Mouse (Mus musculus) embryo, embryonic 10.5 days (tissue): ENCODE data around the gene Slc35e4.

Experiments
- DNase-seq: peaks from one replicate; pipeline ENCODE4 v3.0.0-alpha.2; 2015; ENCODE audit warnings: low spot score

The Slc35e4 gene

GRCm38 (mm10) chr11:3864343-3864742 is 50.1 kb downstream of the Slc35e4 start:
- DNase-seq, result peak; percentile 34

- DNase-seq, result peak; percentile 77
These were observed 50.9 kb downstream of the Slc35e4 start, which contains the start of gene Osbp2 for GRCm38 (mm10) chr11:3863454-3864112. TSS of gene Osbp2 (minus strand) at chr11:3863903.

GRCm38 (mm10) chr11:3862661-3863453 is 51.6 kb downstream of the Slc35e4 start:
- peak; percentile 7 for DNase-seq

GRCm38 (mm10) chr11:3860361-3860760 is 54.1 kb downstream of the Slc35e4 start:
- no peak for DNase-seq

- no peak for DNase-seq
These were observed 54.7 kb downstream of the Slc35e4 start for GRCm38 (mm10) chr11:3859778-3860177.

- DNase-seq, result no peak
These were observed 56.6 kb downstream of the Slc35e4 start for GRCm38 (mm10) chr11:3857902-3858301.
